Mouse (Mus musculus): Measurements from ENCODE around the gene Cyp26a1.

DNA sequence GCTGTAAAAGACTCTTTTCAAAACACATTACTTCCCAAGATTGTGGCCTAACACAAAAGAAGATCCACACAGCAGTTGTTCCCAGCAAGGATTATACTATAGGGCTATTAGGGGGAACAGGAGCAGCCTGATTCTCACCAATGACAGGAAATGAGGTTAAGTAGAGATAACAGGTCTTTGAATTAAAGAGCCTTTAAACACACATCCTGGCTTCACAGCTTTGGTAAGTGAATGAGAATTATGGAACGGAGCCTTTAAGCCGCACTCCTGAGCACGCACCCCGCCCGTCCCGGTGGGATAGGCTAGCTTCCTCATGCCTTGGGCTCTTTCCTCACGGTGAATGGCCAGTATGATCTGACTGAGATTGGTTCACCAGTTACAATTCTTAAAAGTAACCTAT, 42.4 kb downstream of the Cyp26a1 start:
- TF ChIP-seq POLR2A (IDR thresholded peaks at IDR 0.05; ENCODE audit: control insufficient read depth, extremely low read depth, insufficient read depth, low read length, poor library complexity) (no peak), CTCF (IDR thresholded peaks at IDR 0.05; ENCODE audit: borderline replicate concordance, control insufficient read depth, extremely low read depth, insufficient read depth, low read length, poor library complexity) (no peak)
